In genomic region chr17:12741218-12741968, GRCm38 (mm10) we compare ENCODE assay signal across 8 mouse cellular contexts. TPM values are rescaled to one million over a fixed set of nuclear protein-coding genes. Genes with fewer than 3 reads are reported as not detected.
DNase-seq lines count a peak whose midpoint lies in the region; ATAC-seq and TF ChIP-seq lines count a peak whose summit lies in the region.

No protein-coding gene starts in this region.

- no peak overlapping the region for H3K27ac ChIP-seq in liver, embryonic 14.5 days
- peak overlapping the region; percentile 66 for H3K27ac ChIP-seq in stomach, postnatal 0 days (replicated peaks)

- H3K4me2 ChIP-seq in liver, embryonic 14.5 days (ENCODE audit: low read depth) = peak overlapping the region; percentile 65
- H3K4me2 ChIP-seq in stomach, postnatal 0 days (replicated peaks; ENCODE audit: low read depth) = peak overlapping the region; percentile 53

- H3K9me3 ChIP-seq in liver, embryonic 14.5 days (ENCODE audit: control insufficient read depth, low read length) = no peaks in the 10 kb centered on the region; the same call in 1 of the 2 replicates
- no peaks in the 10 kb centered on the region for H3K9me3 ChIP-seq in stomach, postnatal 0 days (ENCODE audit: control insufficient read depth, low read length)

- H3K4me1 ChIP-seq in liver, embryonic 14.5 days (replicated peaks; ENCODE audit: control insufficient read depth in 2 of 2, insufficient read depth in 2 of 2, low read length in 1 of 2) = peaks cover 19 to 35% of the 10 kb centered on the region in 2 experiments
- peaks cover 2% of the 10 kb centered on the region; the same call in 1 of the 2 replicates for H3K4me1 ChIP-seq in stomach, postnatal 0 days (replicated peaks; ENCODE audit: control insufficient read depth, insufficient read depth)

- peak overlapping the region; percentile 58 to 74 for H3K4me3 ChIP-seq in liver, embryonic 14.5 days (ENCODE audit: insufficient read depth in 1 of 2, low read depth in 2 of 2, low read length in 2 of 2)
- peak overlapping the region; percentile 38 for H3K4me3 ChIP-seq in stomach, postnatal 0 days (ENCODE audit: low read depth, low read length)

- H3K27me3 ChIP-seq in liver, embryonic 14.5 days (ENCODE audit: control insufficient read depth, insufficient read depth, low read length) = no peaks in the 10 kb centered on the region
- no peaks in the 10 kb centered on the region for H3K27me3 ChIP-seq in stomach, postnatal 0 days (ENCODE audit: control insufficient read depth, insufficient read depth, low read length)

- peak; percentile 25 to 39 for DNase-seq in spleen, adult 18-20 months
- no peak for DNase-seq in spleen, adult 12 weeks (ENCODE audit: low spot score)
- peak; percentile 85 for DNase-seq in embryo, embryonic 10.5 days (ENCODE audit: low spot score)
- peak; percentile 88 for DNase-seq in heart, adult 8-10 months (ENCODE audit: low spot score)
- DNase-seq in kidney, adult 18-20 months = peak; percentile 74
- peak in 2 of 3 experiments; percentile 31 to 32 for DNase-seq in liver, embryonic 14.5 days (ENCODE audit: low read depth in 3 of 3, low spot score in 3 of 3)
- peak; percentile 79 for DNase-seq in naive thymus-derived CD4-positive, alpha-beta T cell, adult 2 months (ENCODE audit: low read depth)
- peak; percentile 67 for DNase-seq in stomach, postnatal 0 days (ENCODE audit: low spot score)

- no peak for TF ChIP-seq EP300 in liver, embryonic 14.5 days (IDR thresholded peaks at IDR 0.05; ENCODE audit: low read depth)
- TF ChIP-seq EP300 in stomach, postnatal 0 days (optimal IDR thresholded peaks at IDR 0.05) = no peak

- no peaks in the 10 kb centered on the region for H3K36me3 ChIP-seq in liver, embryonic 14.5 days (replicated peaks; ENCODE audit: control insufficient read depth, insufficient read depth, low read depth)
- peaks cover 3% of the 10 kb centered on the region for H3K36me3 ChIP-seq in stomach, postnatal 0 days (ENCODE audit: control insufficient read depth, insufficient read depth, low read length)

- peak overlapping the region; percentile 50 for H3K9ac ChIP-seq in liver, embryonic 14.5 days (replicated peaks)
- peak overlapping the region; percentile 67 for H3K9ac ChIP-seq in stomach, postnatal 0 days (ENCODE audit: low read length)

- peak; percentile 49 for ATAC-seq in liver, embryonic 14.5 days (ENCODE audit: insufficient read depth)
- peak; percentile 86 for ATAC-seq in stomach, postnatal 0 days (ENCODE audit: low FRiP score, low TSS enrichment)

- WGBS in liver, embryonic 14.5 days (ENCODE audit: insufficient replicate concordance) = 46% methylated on average over 39 of the region's 45 CpGs
- WGBS in stomach, postnatal 0 days = 44% methylated on average over 38 of the region's 45 CpGs

- no peak for TF ChIP-seq CTCF in liver, embryonic 14.5 days (IDR thresholded peaks at IDR 0.05; ENCODE audit: low read depth)
- peak; percentile 37 for TF ChIP-seq CTCF in stomach, postnatal 0 days (IDR thresholded peaks at IDR 0.05; ENCODE audit: low read depth)

RNA-seq across cellular contexts. Expression of gene Igf2r, which starts 28.1 kb away (rescaled TPM):
- 100 to 1,000 TPM; 103 to 124 (median 118) TPM for total RNA-seq in heart, adult 8-10 months (2022)
- 9.5 and 12.6 TPM in 2 replicates for polyA plus RNA-seq in liver, embryonic 14.5 days (2012; rRNA removed)
- 12.8 and 14.8 TPM in 2 replicates for polyA plus RNA-seq in liver, embryonic 14.5 days (2014; fragmentation: Nextera tagmentation; extraction: Ambion mirVana)
- polyA plus RNA-seq in stomach, postnatal 0 days (2015; fragmentation: Nextera tagmentation; extraction: Ambion mirVana) = 9.4 and 9.6 TPM in 2 replicates
